ENCODE assay signal across 35 mouse cellular contexts in genomic region chr2:125083879-125084278, GRCm38 (mm10). TPM values are rescaled to one million over a fixed set of nuclear protein-coding genes. Genes with fewer than 3 reads are reported as not detected.
DNase-seq lines count a peak whose midpoint lies in the region; ATAC-seq lines count a peak whose summit lies in the region.
"Had no signal": no experiment of that assay in that cellular context is flagged by ENCODE, and none has a peak within 500 bp of the region (broad histone marks: within the 10 kb centered on the region; RNA-seq: fewer than 3 reads in every experiment).

No protein-coding gene starts in this region.

- no peaks in the 10 kb centered on the region for H3K27me3 ChIP-seq in kidney, embryonic 14.5 days (ENCODE audit: control insufficient read depth, insufficient read depth, low read length)
- no peaks in the 10 kb centered on the region for H3K27me3 ChIP-seq in megakaryocyte, embryonic 14.5 days (replicated peaks)
- H3K27me3 ChIP-seq: embryonic facial prominence, embryonic 15.5 days; forebrain, embryonic 13.5 days; heart, embryonic 13.5 days; liver, embryonic 13.5 days had no signal

- H3K27ac ChIP-seq in kidney, embryonic 14.5 days (ENCODE audit: low read depth, low read length) = peak overlapping the region; percentile 24; the same call in 1 of the 2 replicates
- H3K27ac ChIP-seq: embryonic facial prominence, embryonic 15.5 days; forebrain, embryonic 13.5 days; heart, embryonic 13.5 days; hindbrain, embryonic 14.5 days; liver, embryonic 13.5 days; midbrain, embryonic 10.5 days had no signal

- H3K36me3 ChIP-seq in kidney, embryonic 14.5 days (ENCODE audit: control insufficient read depth, insufficient read depth, low read length) = peaks cover 25% of the 10 kb centered on the region; the same call in 1 of the 2 replicates
- H3K36me3 ChIP-seq in megakaryocyte, embryonic 14.5 days (replicated peaks; ENCODE audit: low read length) = peaks cover 95% of the 10 kb centered on the region

- H3K4me1 ChIP-seq in kidney, embryonic 14.5 days (ENCODE audit: control insufficient read depth, insufficient read depth, low read length) = no peaks in the 10 kb centered on the region
- peaks cover 40% of the 10 kb centered on the region for H3K4me1 ChIP-seq in megakaryocyte, embryonic 14.5 days
- H3K4me1 ChIP-seq: embryonic facial prominence, embryonic 15.5 days; forebrain, embryonic 13.5 days; heart, embryonic 13.5 days; liver, embryonic 13.5 days; midbrain, embryonic 10.5 days had no signal

- peak; percentile 79 for ATAC-seq in kidney, embryonic 14.5 days (ENCODE audit: low FRiP score, low TSS enrichment)
- ATAC-seq in megakaryocyte, adult 5-6 weeks (ENCODE audit: poor library complexity, severe bottlenecking) = no peak
- ATAC-seq: forebrain, embryonic 13.5 days; lung, postnatal 0 days had no signal

- no peak overlapping the region for H3K9ac ChIP-seq in kidney, embryonic 14.5 days (ENCODE audit: low read depth, low read length)
- H3K9ac ChIP-seq: embryonic facial prominence, embryonic 15.5 days; forebrain, embryonic 13.5 days; heart, embryonic 13.5 days; hindbrain, embryonic 14.5 days; liver, embryonic 13.5 days had no signal

- DNase-seq in kidney, postnatal 36 days = no peak
- DNase-seq in kidney, postnatal 14 days = peak; percentile 32
- DNase-seq in mesoderm, embryonic 11.5 days (ENCODE audit: low read depth, low spot score) = peak; percentile 39
- no peak for DNase-seq in cerebellum, adult 18-20 months
- no peak for DNase-seq in cerebellum, adult 8-10 months
- DNase-seq: adrenal gland, postnatal 25 days; B cell, adult 2 months; cerebellum, adult 2 months; cerebellum, postnatal 25 days; gastrocnemius, postnatal 10 days; heart, postnatal 10 days; layer of hippocampus, postnatal 36 days; liver, embryonic 13.5 days; lung, adult 18-20 months; lung, postnatal 4 days; right cerebral cortex, adult 18-20 months; spleen, adult 18-20 months; thymus, postnatal 14 days had no signal

- no peak overlapping the region for H3K4me2 ChIP-seq in kidney, embryonic 14.5 days (replicated peaks; ENCODE audit: low read depth, low read length)
- H3K4me2 ChIP-seq: embryonic facial prominence, embryonic 15.5 days; forebrain, embryonic 13.5 days; heart, embryonic 13.5 days; hindbrain, embryonic 14.5 days; liver, embryonic 13.5 days had no signal

- WGBS in kidney, embryonic 14.5 days = 23% methylated on average over 1 of the region's 1 CpGs

- H3K9me3 ChIP-seq in kidney, embryonic 14.5 days (ENCODE audit: control insufficient read depth, low read length) = no peaks in the 10 kb centered on the region
- no peaks in the 10 kb centered on the region for H3K9me3 ChIP-seq in megakaryocyte, embryonic 14.5 days
- H3K9me3 ChIP-seq: embryonic facial prominence, embryonic 15.5 days; forebrain, embryonic 13.5 days; heart, embryonic 13.5 days; liver, embryonic 13.5 days; midbrain, embryonic 10.5 days had no signal

- H3K4me3 ChIP-seq in kidney, embryonic 14.5 days (ENCODE audit: low read length) = no peak overlapping the region
- H3K4me3 ChIP-seq in megakaryocyte, embryonic 14.5 days (replicated peaks) = peak overlapping the region; percentile 73
- H3K4me3 ChIP-seq: embryonic facial prominence, embryonic 15.5 days; forebrain, embryonic 13.5 days; heart, embryonic 13.5 days; liver, embryonic 13.5 days; midbrain, embryonic 10.5 days had no signal

RNA-seq across cellular contexts. Expression of gene Slc24a5, which starts 16.0 kb away (rescaled TPM):
- 3.9 and 7.4 TPM in 2 replicates for polyA plus RNA-seq in kidney, embryonic 14.5 days (2014; fragmentation: Nextera tagmentation; extraction: Ambion mirVana)
- polyA plus RNA-seq in megakaryocyte, embryonic 14.5 days (2012; ENCODE audit: insufficient read depth, low replicate concordance) = 19.7 and 21.8 TPM in 2 replicates
- not detected in 2 replicates for total RNA-seq in megakaryocyte, adult 5-6 weeks (2015)
- total RNA-seq in megakaryocyte, adult 5-6 weeks (2017) = 0.41 TPM in 1 of 2 replicates, not detected in the other
- total RNA-seq: adrenal gland, postnatal 25 days had no signal

RNA-seq across cellular contexts. Expression of gene Myef2, which starts 39.6 kb away (rescaled TPM):
- polyA plus RNA-seq in kidney, embryonic 14.5 days (2014; fragmentation: Nextera tagmentation; extraction: Ambion mirVana) = 118 and 142 TPM in 2 replicates
- polyA plus RNA-seq in megakaryocyte, embryonic 14.5 days (2012; ENCODE audit: insufficient read depth, low replicate concordance) = 5.3 and 9.5 TPM in 2 replicates
- total RNA-seq in megakaryocyte, adult 5-6 weeks (2015) = 18.5 and 20.6 TPM in 2 replicates
- total RNA-seq in megakaryocyte, adult 5-6 weeks (2017) = 40.0 and 41.0 TPM in 2 replicates

RNA-seq across cellular contexts. Expression of gene Ctxn2, which starts 52.6 kb away (rescaled TPM):
- polyA plus RNA-seq in kidney, embryonic 14.5 days (2014; fragmentation: Nextera tagmentation; extraction: Ambion mirVana) = not detected in 2 replicates
- polyA plus RNA-seq in megakaryocyte, embryonic 14.5 days (2012; ENCODE audit: insufficient read depth, low replicate concordance) = not detected in 2 replicates
- not detected in 2 replicates for total RNA-seq in megakaryocyte, adult 5-6 weeks (2015)
- total RNA-seq in megakaryocyte, adult 5-6 weeks (2017) = not detected in 2 replicates
- total RNA-seq: adrenal gland, adult 18-20 months; adrenal gland, postnatal 25 days; gastrocnemius, postnatal 10 days; heart, adult 8-10 months; heart, postnatal 10 days; hematopoietic stem cell, adult 5-6 weeks had no signal
- polyA plus RNA-seq: embryonic facial prominence, embryonic 15.5 days; gonadal fat pad, adult 2 months; heart, embryonic 13.5 days; large intestine, adult 2 months; limb, embryonic 14.5 days; liver, embryonic 13.5 days; lung, postnatal 0 days; midbrain, embryonic 10.5 days; stomach, embryonic 16.5 days; urinary bladder, adult 2 months had no signal

Comparison
In these comparisons a context has a peak if more than half of its experiments do, and no peak if none do; other contexts are left out.
1. DNase-seq: peak in kidney, postnatal 14 days (single experiment) and mesoderm, embryonic 11.5 days (single experiment); none in kidney, postnatal 36 days (0 of 2), cerebellum, adult 18-20 months (0 of 2) and cerebellum, adult 8-10 months (single experiment).
2. RNA of gene Myef2, which starts 39.6 kb away (polyA plus RNA-seq): 118 to 142 TPM in kidney, embryonic 14.5 days; 5.3 to 9.5 TPM in megakaryocyte, embryonic 14.5 days; every median in the first group is over 10 times any median in the second.